Mouse (Mus musculus) induced T-regulatory cell, adult 2 months (primary cell): ENCODE measurements around the gene Fitm1.
A peak's percentile ranks its signal among the peaks of the same experiment; 100 is the strongest.

ENCODE experiments used
- DNase-seq: peaks from one replicate; pipeline ENCODE4 v3.0.0-alpha.2; 2012; ENCODE audit warnings: low read depth

Fitm1 gene

DNA sequence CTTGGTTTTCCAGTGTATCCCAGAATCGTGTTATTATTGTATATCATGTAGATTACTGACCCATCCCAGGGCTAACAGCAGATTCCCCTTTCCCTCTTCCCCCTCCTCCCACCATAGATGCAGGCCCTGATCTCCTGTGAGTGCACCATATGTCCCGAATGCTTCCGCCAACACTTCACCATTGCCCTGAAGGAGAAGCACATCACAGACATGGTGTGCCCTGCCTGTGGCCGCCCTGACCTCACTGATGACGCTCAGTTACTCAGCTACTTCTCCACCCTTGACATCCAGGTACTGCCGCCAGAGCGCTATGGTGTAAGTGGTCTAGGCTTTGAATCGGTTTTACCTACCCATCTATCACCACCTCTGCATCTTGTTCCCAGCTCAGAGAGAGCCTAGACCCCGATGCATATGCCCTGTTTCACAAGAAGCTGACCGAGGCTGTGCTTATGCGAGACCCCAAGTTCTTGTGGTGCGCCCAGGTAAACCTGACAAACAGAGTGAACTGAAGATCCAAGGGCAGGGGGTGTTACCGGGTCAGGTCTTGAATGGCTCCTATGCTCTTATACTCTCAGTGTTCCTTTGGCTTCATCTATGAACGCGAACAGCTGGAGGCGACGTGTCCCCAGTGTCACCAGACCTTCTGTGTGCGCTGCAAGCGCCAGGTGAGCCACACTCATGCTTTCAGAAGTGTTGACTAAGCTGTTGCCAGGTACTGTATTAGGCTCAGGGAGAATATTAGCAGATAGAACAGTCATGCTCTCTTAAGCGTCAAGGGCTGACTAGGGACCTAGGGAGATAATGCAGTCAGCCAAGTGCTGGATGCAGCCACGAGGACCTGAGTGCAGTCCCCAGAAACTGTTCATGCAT is 23.3 kb downstream of the Fitm1 start:
- DNase-seq, result no peak

DNA sequence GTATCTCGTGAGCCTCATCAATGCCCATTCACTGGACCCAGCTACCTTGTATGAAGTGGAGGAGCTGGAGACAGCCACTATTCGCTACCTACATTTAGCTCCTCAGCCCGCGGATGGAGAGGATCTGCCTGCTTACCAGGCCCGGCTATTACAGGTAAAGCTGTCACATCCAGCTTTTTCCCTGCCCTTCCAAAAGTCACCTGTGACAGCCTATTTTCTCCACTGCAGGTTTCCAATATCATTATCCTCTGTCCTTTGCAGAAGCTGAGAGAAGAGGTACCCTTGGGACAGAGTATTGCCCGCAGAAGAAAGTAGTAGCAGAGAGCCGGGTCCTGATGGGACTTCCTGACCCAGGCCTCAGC is 27.8 kb downstream of the Fitm1 start, which contains the start of gene Irf9:
Gene Irf9 (plus strand): TSS at position 301 of the 362 bp plus-strand sequence.
- no peak for DNase-seq

GRCm38 (mm10) chr14:55603633-55604576 is 28.5 kb downstream of the Fitm1 start:
- DNase-seq, result peak; percentile 99

DNA sequence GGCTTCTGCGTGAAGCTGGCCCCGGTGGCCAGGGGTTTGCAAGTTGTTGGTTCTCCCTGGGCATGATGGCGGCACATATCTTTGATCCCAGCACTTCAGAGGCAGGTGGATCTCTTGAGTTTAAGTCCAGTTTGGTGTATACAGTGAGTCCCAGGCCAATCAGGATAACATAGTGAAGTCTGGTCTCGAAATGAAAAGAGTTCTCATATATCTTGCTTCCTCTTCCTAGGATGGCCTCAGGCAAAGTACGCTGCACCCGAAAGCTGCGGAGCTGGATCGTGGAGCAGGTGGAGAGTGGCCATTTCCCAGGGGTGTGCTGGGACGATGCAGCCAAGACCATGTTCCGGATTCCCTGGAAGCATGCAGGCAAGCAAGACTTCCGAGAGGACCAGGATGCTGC is 29.4 kb downstream of the Fitm1 start:
- peak; percentile 62 for DNase-seq

- DNase-seq, result no peak
Measured at GRCm38 (mm10) chr14:55605743-55606459, 30.5 kb downstream of the Fitm1 start.

DNA sequence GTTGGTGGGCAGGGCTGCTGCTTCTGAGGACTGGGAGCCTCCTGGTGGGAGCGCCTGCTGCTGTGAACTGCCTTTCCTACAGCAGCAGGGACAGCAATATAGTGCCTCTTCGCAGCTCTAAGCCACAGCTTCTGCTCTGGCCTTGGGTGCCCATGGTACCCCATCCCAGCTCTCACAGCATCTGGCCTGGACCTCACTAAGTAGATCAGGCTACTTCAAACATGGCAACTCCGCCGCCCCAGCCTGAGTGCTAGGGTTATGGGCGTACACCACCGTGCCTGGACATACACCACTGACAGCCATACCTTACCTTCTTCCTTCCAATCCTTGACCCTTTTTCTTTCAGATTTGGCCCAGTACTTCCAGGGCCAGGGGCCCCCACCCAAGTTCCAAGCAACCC is 32.9 kb downstream of the Fitm1 start:
- DNase-seq, result no peak

GRCm38 (mm10) chr14:55613346-55613745 is 37.9 kb downstream of the Fitm1 start:
- no peak for DNase-seq

DNA sequence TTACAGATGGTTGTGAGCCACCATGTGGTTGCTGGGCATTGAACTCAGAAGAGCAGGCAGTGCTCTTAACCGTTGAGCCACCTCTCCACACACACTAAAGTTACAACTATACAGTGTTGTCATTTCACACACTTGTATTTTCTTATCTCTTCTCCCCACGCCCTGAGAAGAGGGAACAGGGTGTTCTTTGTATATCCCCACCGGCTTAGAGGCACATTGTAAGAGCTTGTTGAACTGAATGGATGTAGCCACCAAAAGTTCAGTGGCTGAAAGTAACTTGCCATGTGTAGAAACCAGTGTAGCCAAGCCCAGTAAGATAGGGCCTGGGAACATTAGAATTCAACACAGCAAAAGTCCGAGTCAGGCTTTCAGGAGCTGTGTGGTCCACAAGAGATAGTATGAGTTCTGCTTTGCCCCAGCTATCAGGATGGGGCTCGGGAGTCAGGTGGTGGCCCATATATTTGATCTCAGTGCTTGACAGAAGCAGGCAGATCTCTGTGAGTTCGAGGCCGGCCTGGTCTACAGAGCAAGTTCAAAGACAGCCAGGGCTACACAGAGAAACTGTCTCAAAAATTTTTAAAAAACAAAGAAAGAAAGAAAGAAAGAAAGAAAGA is 39.3 kb downstream of the Fitm1 start:
- DNase-seq, result no peak

- no peak for DNase-seq
Measured at GRCm38 (mm10) chr14:55615876-55616275, 40.5 kb downstream of the Fitm1 start.

GRCm38 (mm10) chr14:55616844-55617243 is 41.4 kb downstream of the Fitm1 start:
- DNase-seq, result no peak

DNA sequence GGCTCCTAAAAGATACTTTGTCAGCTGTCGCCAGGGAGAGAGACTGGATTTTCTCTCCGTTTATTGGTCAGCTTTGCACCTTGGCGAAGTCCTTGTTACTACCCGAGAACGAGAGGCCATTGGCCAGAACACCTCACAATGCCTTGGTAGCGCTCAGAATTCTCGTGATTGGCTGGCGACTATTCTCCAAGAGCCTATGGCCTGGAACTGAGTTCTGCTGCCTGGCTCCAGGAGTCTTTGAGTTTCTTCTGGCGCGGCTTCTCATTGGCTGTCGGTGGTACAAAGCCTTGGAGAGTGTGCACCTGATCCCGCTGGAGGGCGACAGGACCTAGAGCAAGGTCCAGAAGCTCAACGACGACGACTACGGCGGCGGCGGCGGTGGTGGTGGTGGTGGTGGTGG is 42.4 kb downstream of the Fitm1 start, which contains the start of gene Rec8:
Gene Rec8 (plus strand): TSS at position 216 of the 400 bp plus-strand sequence.
- peak; percentile 65 for DNase-seq

DNA sequence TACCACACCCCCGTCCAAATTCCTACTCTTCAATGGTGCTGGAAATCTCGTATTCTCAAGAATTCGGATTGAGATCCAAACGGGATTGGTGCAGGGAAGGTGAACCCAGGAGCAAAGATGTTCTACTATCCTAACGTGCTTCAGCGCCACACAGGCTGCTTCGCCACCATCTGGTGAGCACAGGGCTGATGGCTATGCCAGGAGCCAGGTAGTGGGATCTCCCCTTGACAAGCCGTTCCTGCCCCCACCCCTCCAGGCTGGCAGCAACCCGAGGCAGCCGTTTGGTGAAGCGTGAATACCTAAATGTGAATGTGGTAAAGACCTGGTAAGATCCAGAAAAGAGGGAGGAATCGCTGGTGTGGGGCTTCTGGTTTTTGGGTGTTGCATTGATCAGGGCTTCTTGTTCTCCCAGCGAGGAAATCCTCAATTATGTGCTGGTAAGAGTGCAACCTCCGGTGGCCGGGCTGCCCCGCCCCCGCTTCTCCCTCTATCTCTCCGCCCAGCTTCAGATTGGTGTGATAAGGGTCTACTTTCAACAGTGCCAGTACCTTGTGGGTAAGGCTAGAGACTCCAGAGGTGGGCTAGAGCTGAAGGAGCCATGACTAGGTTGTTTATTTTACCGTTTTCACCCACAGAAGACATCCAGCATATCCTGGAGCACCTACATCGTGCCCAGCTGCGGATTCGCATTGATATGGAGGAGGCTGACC is 43.2 kb downstream of the Fitm1 start:
- DNase-seq, result peak; percentile 47
